Mouse (Mus musculus) induced T-regulatory cell, adult 2 months (primary cell): ENCODE data around the gene Elof1.

Experiments used
- DNase-seq: peaks from one replicate; pipeline ENCODE4 v3.0.0-alpha.2; 2012; ENCODE audit warnings: low read depth

The Elof1 gene

GRCm38 (mm10) chr9:22136765-22137547, 20.0 kb upstream of the Elof1 start:
- no peak for DNase-seq

DNA sequence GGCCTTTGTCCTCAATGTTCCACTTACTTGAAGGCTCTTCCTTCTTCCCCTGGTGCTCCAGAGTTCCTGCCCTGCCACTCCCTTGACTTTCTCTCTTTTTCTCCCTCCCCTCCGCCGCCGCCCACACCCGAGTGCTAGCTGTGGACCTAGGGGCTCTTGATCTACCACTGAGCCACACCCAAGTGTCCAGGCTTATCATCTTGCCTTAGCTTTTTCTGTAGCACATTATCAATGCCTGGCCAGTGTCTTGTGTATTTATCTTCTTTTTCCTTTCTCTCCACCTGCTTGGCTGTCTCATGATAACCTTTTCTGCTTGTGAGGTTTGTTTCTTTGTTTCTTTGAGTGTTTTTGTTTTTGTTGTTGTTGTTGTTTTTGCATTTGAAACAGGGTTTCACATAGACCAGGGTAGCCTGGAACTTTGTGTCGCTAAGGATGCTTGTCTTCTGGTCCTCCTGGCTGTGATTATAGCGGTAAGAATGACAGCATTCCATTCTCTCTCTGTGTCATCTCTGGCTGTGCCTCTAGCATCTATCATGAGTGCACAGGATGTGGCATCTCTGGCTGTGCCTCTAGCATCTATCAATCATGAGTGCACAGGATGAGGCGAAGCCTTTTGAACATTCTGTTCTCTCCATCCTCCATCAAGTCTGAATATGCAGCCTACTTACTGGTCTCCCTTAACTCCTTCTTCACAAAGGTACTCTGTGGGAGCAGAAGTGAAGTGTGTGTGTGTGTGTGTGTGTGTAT, 18.8 kb upstream of the Elof1 start, which contains the start of gene Acp5:
Acp5 (minus strand) TSS at position 68 of the 747 bp plus-strand sequence.
- DNase-seq, result peak; percentile 80

DNA sequence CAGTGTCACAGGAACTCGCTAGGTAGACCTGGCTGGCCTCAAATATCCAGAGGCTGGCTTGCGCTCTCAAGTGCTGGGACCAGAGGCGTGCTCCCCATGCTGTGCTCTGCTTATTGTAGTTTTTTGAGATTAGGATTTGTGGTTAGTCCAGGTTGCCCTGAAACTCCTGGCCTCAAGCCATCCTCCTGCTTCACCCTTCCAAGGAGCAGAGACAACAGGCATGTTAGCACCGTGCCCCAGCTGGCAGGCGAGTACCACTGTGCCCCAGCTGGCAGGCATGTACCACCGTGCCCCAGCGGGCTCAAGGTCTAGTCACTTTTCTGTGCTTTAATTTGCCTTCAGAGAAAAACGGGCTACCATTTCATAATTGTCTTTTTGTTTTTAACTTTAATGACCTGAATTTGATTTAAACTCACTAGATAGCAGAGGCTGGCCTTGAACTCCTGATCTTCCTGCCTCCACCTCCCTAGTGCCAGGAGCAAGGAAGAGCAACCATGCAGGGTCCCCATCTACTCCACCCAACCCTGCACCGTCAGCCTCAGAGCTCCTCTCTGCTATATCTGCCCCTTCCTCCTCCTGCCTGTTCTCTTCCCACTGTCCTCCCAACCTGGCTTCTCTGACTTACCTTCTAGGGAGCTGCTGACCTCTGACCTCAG, 18.1 kb upstream of the Elof1 start:
- no peak for DNase-seq

GRCm38 (mm10) chr9:22134246-22134890, 17.4 kb upstream of the Elof1 start:
- peak; percentile 61 for DNase-seq

GRCm38 (mm10) chr9:22132220-22132619, 15.2 kb upstream of the Elof1 start:
- peak; percentile 73 for DNase-seq

DNA sequence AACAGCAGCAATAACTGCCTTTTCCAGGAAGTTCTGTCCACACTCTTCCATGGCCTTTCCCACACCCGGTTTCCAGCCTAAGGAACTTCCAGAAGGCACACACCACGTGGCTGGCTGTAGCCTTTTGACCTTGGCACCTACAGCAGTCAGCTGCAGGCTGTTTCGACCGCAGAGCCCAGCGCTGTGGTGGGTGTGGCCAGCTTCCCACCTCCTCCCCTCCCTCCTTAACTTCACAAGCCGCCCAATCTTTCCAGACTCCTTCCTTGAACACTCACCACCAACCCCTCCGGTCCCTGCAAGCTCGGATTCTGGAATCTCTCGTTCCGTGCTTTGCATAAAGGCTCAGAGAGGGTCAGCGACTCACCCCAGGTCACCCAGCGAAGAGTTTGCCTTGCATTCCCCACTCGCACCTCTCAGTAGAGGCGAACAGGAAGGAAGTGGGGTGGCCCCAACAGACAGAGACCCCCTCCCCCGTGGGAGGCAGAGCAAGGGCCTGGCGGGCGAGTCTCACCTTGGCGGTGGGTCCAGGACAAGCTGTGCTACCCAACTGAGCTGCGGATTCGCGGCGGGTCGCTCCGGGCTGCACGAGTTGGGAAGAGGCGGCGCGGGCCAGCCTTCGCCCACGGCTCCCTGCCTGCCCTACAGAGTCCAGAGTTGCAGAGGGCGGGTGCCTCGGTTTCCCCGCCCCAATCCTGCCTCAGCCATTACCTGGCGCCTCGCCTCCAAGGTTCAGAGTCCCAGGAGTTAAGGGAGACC, 14.4 kb upstream of the Elof1 start:
- DNase-seq, result peak; percentile 72

- no peak for DNase-seq
Measured at GRCm38 (mm10) chr9:22125246-22126027, 8.5 kb upstream of the Elof1 start.

DNA sequence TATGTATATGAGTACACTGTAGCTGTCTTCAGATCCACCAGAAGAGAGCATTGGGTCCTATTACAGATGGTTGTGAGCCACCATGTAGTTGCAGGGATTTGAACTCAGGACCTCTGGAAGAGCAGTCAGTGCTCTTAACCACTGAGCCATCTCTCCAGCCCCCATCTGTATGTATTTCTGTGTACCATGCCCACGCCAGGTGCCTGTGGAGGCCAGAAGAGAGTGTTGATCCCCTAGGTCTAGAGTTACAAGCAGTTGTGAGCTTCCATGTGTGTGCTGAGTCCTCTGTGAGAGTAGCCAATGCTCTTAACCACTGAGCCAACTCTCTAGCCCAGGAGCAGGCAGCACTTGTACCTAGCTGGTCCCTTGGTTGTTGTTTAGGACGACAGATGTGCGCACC, 7.2 kb upstream of the Elof1 start:
- no peak for DNase-seq

GRCm38 (mm10) chr9:22123069-22123609, 6.2 kb upstream of the Elof1 start:
- peak; percentile 38 for DNase-seq

DNA sequence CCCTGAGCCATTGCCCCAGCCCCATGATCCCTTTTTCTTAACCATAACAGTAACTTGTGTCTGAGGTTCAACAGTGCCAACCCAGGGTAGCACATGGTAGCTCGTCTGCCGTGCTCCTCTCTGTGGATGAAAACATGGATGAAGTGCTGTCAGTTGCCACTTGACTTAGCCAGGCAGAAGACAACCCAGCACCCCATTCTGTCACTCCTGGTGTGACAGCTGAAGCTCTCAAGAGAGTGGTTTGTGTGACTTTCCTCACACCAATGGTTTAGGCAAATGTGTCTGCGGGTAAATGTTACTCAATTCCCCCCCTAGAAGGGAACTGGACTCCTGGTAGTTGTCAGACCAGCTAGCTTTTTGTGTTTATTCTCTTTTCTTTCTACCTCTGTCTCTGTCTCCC, 5.0 kb upstream of the Elof1 start:
- DNase-seq, result no peak

DNA sequence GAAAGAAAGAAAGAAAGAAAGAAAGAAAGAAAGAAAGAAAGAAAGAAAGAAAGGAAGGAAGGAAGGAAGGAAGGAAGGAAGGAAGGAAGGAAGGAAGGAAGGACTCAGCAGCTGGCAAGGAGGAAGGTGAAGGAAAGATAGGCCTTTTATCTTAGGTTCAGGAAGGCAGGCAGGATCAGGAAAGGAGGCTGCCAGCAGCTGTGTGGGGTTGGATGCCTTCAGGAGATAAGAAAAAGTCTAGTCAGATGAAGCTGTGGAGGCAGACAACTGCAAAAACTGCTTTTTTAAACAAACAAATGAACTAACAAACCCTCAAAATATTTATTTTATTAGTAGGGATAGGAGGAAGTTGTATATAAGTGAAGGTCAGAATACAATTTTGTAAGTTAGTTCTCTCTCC, 4.6 kb upstream of the Elof1 start:
- DNase-seq, result no peak

- no peak for DNase-seq
Measured at GRCm38 (mm10) chr9:22119543-22119942, 2.6 kb upstream of the Elof1 start.

DNA sequence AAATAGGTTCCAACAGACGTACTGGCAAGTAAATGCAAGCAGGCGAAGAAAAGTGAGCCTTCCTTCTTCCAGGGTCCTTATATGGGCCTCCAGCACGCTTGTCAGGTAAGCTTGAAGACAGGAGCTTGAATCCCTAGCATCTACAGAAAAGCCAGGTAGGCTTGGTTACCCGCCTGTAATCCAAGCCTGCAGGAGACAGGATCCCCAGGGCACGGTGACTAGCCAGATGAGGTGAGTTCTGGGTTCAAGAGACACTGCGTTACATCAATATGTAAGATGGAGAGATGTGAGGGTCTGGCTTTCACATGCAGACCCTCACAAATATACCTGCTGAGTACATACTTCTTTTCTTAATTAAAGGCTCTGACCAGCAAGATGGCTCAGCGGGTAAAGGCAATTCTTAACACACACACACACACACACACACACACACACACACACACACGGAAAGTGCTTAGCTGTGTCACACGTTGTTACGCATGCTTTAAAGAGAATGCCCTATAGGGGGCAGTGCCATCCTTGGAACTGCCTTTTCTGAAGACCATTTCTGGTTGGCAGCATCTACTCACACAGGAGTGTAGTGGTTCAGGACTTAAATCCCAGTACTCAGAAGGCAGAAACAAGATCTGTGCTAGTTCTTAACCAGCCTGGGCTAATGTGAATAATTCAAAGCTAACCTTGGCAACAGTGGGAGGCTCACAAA, 933 bp upstream of the Elof1 start:
- DNase-seq, result peak; percentile 93

GRCm38 (mm10) chr9:22116086-22116485, 886 bp downstream of the Elof1 start:
- peak; percentile 44 for DNase-seq

- DNase-seq, result no peak
Measured at GRCm38 (mm10) chr9:22115635-22116034, 1.3 kb downstream of the Elof1 start.

- DNase-seq, result no peak
Measured at GRCm38 (mm10) chr9:22108194-22108593, 8.8 kb downstream of the Elof1 start.

DNA sequence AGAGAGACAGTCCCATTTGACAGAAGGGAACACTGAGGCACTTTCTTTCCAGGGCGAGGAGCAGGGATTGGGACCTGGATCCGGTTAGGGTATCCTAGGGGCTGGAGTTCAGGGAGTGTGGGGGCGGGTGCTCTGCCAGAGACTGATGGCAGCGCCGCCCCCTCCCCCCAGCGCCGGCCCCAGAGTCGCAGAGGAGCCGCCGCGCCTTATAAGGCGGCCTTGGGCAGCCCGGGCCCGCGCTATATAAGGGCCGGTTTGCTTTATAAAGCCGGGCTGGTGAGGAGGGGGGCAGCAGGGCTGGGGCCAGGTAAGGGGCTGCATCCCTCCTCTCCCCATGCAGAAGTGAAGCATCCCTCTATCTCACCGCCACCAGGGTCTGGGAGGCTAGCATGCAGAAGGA, 17.1 kb downstream of the Elof1 start:
- no peak for DNase-seq

GRCm38 (mm10) chr9:22098993-22099696, 17.8 kb downstream of the Elof1 start, which contains the start of gene Cnn1:
Cnn1 (plus strand) TSS chr9:22099216.
- DNase-seq, result peak; percentile 15

DNA sequence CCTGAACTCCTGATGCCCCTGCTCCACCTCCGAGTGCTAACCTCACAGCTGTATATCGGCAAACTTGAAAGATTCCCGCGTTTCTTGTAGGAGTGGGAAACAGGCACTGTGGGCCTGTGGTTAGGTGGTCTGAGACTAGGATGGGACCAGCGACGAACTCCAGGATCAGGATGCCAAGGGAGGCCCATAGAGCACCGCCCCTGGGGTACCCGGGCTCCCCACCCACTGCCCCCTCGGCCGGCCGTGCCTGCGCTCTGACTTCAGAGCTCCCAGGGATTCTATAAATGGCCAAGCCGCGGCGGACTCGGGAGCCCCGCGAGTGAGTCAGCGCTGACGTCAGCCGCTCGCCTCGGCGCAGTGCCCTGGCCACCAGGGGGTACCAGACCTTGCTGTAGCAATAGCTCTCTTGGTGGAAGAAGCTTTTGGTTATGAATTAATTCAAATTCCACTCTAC, 21.1 kb downstream of the Elof1 start:
- DNase-seq, result peak; percentile 87
